Mouse (Mus musculus): ENCODE measurements at regions not wholly inside any gene's neighbourhood (a gene's known extent, or its start where the extent isn't known, plus 50 kb on each side); places are given as distances from the start of the nearest gene placed in this dataset.

GRCm38 (mm10) chr3:73389722-73390651, 318.2 kb downstream of the Bche start:
- no peaks in the 10 kb centered on the region for H3K9me3 ChIP-seq (replicated peaks; ENCODE audit: control insufficient read depth, low read length)
- no peak overlapping the region for H3K27ac ChIP-seq (ENCODE audit: low read depth)
- no peak for TF ChIP-seq EP300 (IDR thresholded peaks at IDR 0.05; ENCODE audit: low read depth)
- TF ChIP-seq CTCF (IDR thresholded peaks at IDR 0.05; ENCODE audit: low read depth): no peak
- no peaks in the 10 kb centered on the region for H3K27me3 ChIP-seq (ENCODE audit: control insufficient read depth, insufficient read depth, low read length)
- WGBS: 64% methylated on average over 3 of the region's 3 CpGs
- ATAC-seq (ENCODE audit: insufficient read depth, low read depth) (no peak), DNase-seq (ENCODE audit: low spot score) (no peak)
- H3K4me3 ChIP-seq (ENCODE audit: low read depth, low read length): no peak overlapping the region
- H3K36me3 ChIP-seq (replicated peaks; ENCODE audit: control insufficient read depth, insufficient read depth, low read length): no peaks in the 10 kb centered on the region
- H3K9ac ChIP-seq (replicated peaks; ENCODE audit: low read depth, low read length): no peak overlapping the region
- H3K4me2 ChIP-seq (ENCODE audit: low read depth, low read length): no peak overlapping the region
- H3K4me1 ChIP-seq (ENCODE audit: control insufficient read depth, insufficient read depth): peaks cover under 1% of the 10 kb centered on the region; the same call in 1 of the 2 replicates

GRCm38 (mm10) chr3:73354861-73355496, 297.4 kb upstream of the Slitrk3 start:
- Histone ChIP-seq H3K9ac (replicated peaks; ENCODE audit: low read depth, low read length) (no peak overlapping the region), H3K4me2 (ENCODE audit: low read depth, low read length) (no peak overlapping the region), H3K4me3 (ENCODE audit: low read depth, low read length) (no peak overlapping the region), H3K27me3 (ENCODE audit: control insufficient read depth, insufficient read depth, low read length) (no peaks in the 10 kb centered on the region), H3K4me1 (ENCODE audit: control insufficient read depth, insufficient read depth) (no peaks in the 10 kb centered on the region), H3K9me3 (replicated peaks; ENCODE audit: control insufficient read depth, low read length) (no peaks in the 10 kb centered on the region), H3K27ac (ENCODE audit: low read depth) (no peak overlapping the region), H3K36me3 (replicated peaks; ENCODE audit: control insufficient read depth, insufficient read depth, low read length) (no peaks in the 10 kb centered on the region)
- DNase-seq (ENCODE audit: low spot score): no peak
- ATAC-seq (ENCODE audit: insufficient read depth, low read depth): no peak
- TF ChIP-seq EP300 (IDR thresholded peaks at IDR 0.05; ENCODE audit: low read depth) (no peak), CTCF (IDR thresholded peaks at IDR 0.05; ENCODE audit: low read depth) (no peak)
- 17% methylated on average over 1 of the region's 1 CpGs for WGBS

DNA sequence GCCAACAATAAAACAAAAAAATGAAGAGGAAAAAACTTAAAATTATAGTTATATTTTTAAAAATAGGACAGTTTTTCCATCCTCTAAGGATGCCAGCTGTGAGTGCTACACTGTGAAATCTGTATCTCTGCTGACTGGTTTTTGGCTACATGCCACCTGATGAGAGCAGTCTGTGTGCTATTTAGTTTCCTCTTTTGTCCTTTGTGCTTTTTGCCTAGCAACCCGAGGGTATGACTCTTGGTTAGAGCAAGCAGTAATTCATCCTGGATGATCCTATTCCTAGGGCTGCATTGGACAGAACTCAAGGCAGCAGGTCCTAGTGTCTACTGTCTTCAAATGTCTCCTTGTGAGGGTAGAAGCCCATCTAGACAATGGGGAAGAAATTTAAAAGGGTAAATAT, 285.6 kb upstream of the Slitrk3 start:
- H3K4me3 ChIP-seq (ENCODE audit: low read depth, low read length): no peak overlapping the region
- H3K9ac ChIP-seq (replicated peaks; ENCODE audit: low read depth, low read length): no peak overlapping the region
- H3K9me3 ChIP-seq (replicated peaks; ENCODE audit: control insufficient read depth, low read length): no peaks in the 10 kb centered on the region
- H3K4me2 ChIP-seq (ENCODE audit: low read depth, low read length): no peak overlapping the region
- DNase-seq (ENCODE audit: low spot score): peak; percentile 10
- ATAC-seq (ENCODE audit: insufficient read depth, low read depth): peak; percentile 47; the same call in 1 of the 2 replicates
- no peaks in the 10 kb centered on the region for H3K36me3 ChIP-seq (replicated peaks; ENCODE audit: control insufficient read depth, insufficient read depth, low read length)
- H3K27ac ChIP-seq (ENCODE audit: low read depth): no peak overlapping the region
- 2% methylated on average over 1 of the region's 1 CpGs for WGBS
- H3K4me1 ChIP-seq (ENCODE audit: control insufficient read depth, insufficient read depth): no peaks in the 10 kb centered on the region
- TF ChIP-seq CTCF (IDR thresholded peaks at IDR 0.05; ENCODE audit: low read depth) (no peak), EP300 (IDR thresholded peaks at IDR 0.05; ENCODE audit: low read depth) (no peak)
- no peaks in the 10 kb centered on the region for H3K27me3 ChIP-seq (ENCODE audit: control insufficient read depth, insufficient read depth, low read length)

DNA sequence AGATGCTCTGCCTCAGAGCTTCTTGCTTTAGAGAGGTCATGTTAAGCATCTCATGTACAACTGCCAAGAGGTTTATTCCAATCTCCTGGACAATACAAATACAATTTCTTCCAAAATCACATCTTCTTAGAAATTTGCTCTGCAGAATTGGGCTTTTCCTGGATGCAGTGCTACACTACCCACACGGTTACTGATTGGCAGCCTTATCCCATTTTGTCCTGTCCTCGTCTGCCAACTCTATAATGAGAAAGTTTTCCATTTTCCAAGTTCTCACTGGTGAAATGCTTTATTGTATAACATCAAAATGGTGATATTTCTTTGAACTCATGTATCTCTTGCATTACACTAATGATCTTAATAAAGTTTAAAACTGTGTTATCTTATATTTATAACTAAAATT, 282.1 kb upstream of the Slitrk3 start:
- WGBS: 74% methylated on average over 2 of the region's 2 CpGs
- H3K4me3 ChIP-seq (ENCODE audit: low read depth, low read length): no peak overlapping the region
- H3K4me2 ChIP-seq (ENCODE audit: low read depth, low read length): no peak overlapping the region
- ATAC-seq (ENCODE audit: insufficient read depth, low read depth) (no peak), DNase-seq (ENCODE audit: low spot score) (no peak)
- no peak overlapping the region for H3K27ac ChIP-seq (ENCODE audit: low read depth)
- H3K4me1 ChIP-seq (ENCODE audit: control insufficient read depth, insufficient read depth): no peaks in the 10 kb centered on the region
- no peaks in the 10 kb centered on the region for H3K27me3 ChIP-seq (ENCODE audit: control insufficient read depth, insufficient read depth, low read length)
- H3K9ac ChIP-seq (replicated peaks; ENCODE audit: low read depth, low read length): no peak overlapping the region
- H3K36me3 ChIP-seq (replicated peaks; ENCODE audit: control insufficient read depth, insufficient read depth, low read length): no peaks in the 10 kb centered on the region
- H3K9me3 ChIP-seq (replicated peaks; ENCODE audit: control insufficient read depth, low read length): no peaks in the 10 kb centered on the region
- TF ChIP-seq CTCF (IDR thresholded peaks at IDR 0.05; ENCODE audit: low read depth) (no peak), EP300 (IDR thresholded peaks at IDR 0.05; ENCODE audit: low read depth) (no peak)

DNA sequence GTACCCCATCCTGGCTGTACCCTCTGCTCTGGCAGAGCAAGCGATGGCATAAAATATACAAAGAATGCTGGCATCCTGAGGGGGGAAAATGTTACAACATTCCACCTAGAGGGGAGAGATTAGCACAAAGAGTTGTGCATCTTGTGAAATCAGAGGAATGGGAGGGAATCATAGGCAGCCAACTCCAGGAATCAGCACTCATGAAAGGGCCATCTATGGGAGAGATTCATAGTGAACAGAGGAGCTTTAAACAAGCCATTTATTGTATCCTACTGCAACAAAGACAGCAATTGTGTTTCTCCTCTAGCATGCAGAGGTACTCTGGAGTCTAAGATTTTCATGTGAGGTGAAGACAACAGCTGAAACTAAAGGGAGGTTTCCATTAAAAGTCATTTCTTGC, 265.6 kb upstream of the Slitrk3 start:
- no peak for DNase-seq (ENCODE audit: low spot score)
- no peak for ATAC-seq (ENCODE audit: insufficient read depth, low read depth)
- no peak overlapping the region for H3K27ac ChIP-seq (ENCODE audit: low read depth)
- WGBS: 46% methylated on average over 1 of the region's 1 CpGs
- H3K9me3 ChIP-seq (replicated peaks; ENCODE audit: control insufficient read depth, low read length): no peaks in the 10 kb centered on the region
- no peaks in the 10 kb centered on the region for H3K4me1 ChIP-seq (ENCODE audit: control insufficient read depth, insufficient read depth)
- no peak for TF ChIP-seq EP300 (IDR thresholded peaks at IDR 0.05; ENCODE audit: low read depth)
- no peaks in the 10 kb centered on the region for H3K36me3 ChIP-seq (replicated peaks; ENCODE audit: control insufficient read depth, insufficient read depth, low read length)
- no peak overlapping the region for H3K9ac ChIP-seq (replicated peaks; ENCODE audit: low read depth, low read length)
- H3K27me3 ChIP-seq (ENCODE audit: control insufficient read depth, insufficient read depth, low read length): no peaks in the 10 kb centered on the region
- no peak overlapping the region for H3K4me3 ChIP-seq (ENCODE audit: low read depth, low read length)
- H3K4me2 ChIP-seq (ENCODE audit: low read depth, low read length): no peak overlapping the region
